Mouse (Mus musculus) limb, embryonic 11.5 days (tissue): ENCODE measurements around the gene Clec4g. TPM values are rescaled to one million over a fixed set of nuclear protein-coding genes. Genes with fewer than 3 reads are reported as not detected.

Experiments
- ATAC-seq: fragments of 200-750 bp; cut with Nextera tagmentation; 2 replicates; pipeline ENCODE4 v1.8.0; 2017; ENCODE audit warnings: low read depth; ENCODE audit not compliant: insufficient number of reproducible peaks, low FRiP score, low TSS enrichment
- DNase-seq: peaks from one replicate; pipeline ENCODE4 v3.0.0-alpha.2; 2015; ENCODE audit warnings: low spot score
- H3K27ac ChIP-seq: fragments of 300-500 bp; sonication (generic); replicated peaks from 2 replicates; pipeline ENCODE4 v1.5.1; 2014; ENCODE audit warnings: low read depth, mild to moderate bottlenecking, low read length
- H3K27me3 ChIP-seq: fragments of 300-500 bp; sonication (generic); 2 replicates; pipeline ENCODE4 v1.6.1; 2014; ENCODE audit warnings: mild to moderate bottlenecking, low read length, mixed read lengths; ENCODE audit not compliant: control insufficient read depth, insufficient read depth
- H3K36me3 ChIP-seq: fragments of 300-500 bp; sonication (generic); 2 replicates; pipeline ENCODE4 v1.6.1; 2014; ENCODE audit warnings: mild to moderate bottlenecking, low read length, moderate library complexity, mixed read lengths; ENCODE audit not compliant: control insufficient read depth, insufficient read depth
- H3K4me1 ChIP-seq: fragments of 300-500 bp; sonication (generic); 2 replicates; pipeline ENCODE4 v1.6.1; 2014; ENCODE audit warnings: low read length, mixed read lengths; ENCODE audit not compliant: control insufficient read depth, insufficient read depth
- H3K4me2 ChIP-seq: fragments of 300-500 bp; sonication (generic); 2 replicates; pipeline ENCODE4 v1.6.1; 2014; ENCODE audit warnings: low read depth, mild to moderate bottlenecking, moderate library complexity; ENCODE audit not compliant: severe bottlenecking
- H3K4me3 ChIP-seq: fragments of 300-500 bp; sonication (generic); 2 replicates; pipeline ENCODE4 v1.5.1; 2014; ENCODE audit warnings: low read depth, low read length
- H3K9ac ChIP-seq: fragments of 300-500 bp; sonication (generic); 2 replicates; pipeline ENCODE4 v1.6.1; 2014; ENCODE audit warnings: mild to moderate bottlenecking, low read length
- H3K9me3 ChIP-seq: fragments of 300-500 bp; sonication (generic); 2 replicates; pipeline ENCODE4 v1.6.1; 2016; ENCODE audit warnings: low read length; ENCODE audit not compliant: control insufficient read depth
- WGBS: fragments of 180-500 bp; shearing (Covaris S2); extraction: QIAGEN DNeasy Blood & Tissue Kit; methylation state at CpG from one replicate; pipeline ENCODE4 v1.1.7; 2014; 5-methylcytosine and 5-hydroxymethylcytosine counted together
- polyA plus RNA-seq: library from polyadenylated mRNA; unstranded; fragments of >200 nt; fragmentation: Nextera tagmentation; extraction: Ambion mirVana; gene quantifications from 2 replicates; pipeline ENCODE4 v1.2.1, GENCODE M21; 2014

Clec4g gene
- polyA plus RNA-seq, 1 experiment from 2014 or later: not detected

- WGBS: 65% methylated on average over 5 of the region's 5 CpGs
- H3K4me3 ChIP-seq: no peak overlapping the region
Measured at GRCm38 (mm10) chr8:3685422-3685821, 35.0 kb downstream of the Clec4g start.

GRCm38 (mm10) chr8:3684530-3684929, 35.9 kb downstream of the Clec4g start:
- DNase-seq (no peak), ATAC-seq (0 out of 2 replicates have a peak, but pooled peaks have one; percentile 33)
- H3K4me3 ChIP-seq: no peak overlapping the region
- no peak overlapping the region for H3K9ac ChIP-seq
- H3K27ac ChIP-seq: no peak overlapping the region
- peaks cover 3% of the 10 kb centered on the region; the same call in 1 of the 2 replicates for H3K9me3 ChIP-seq
- peaks cover 6% of the 10 kb centered on the region for H3K36me3 ChIP-seq
- no peak overlapping the region for H3K4me2 ChIP-seq
- no peaks in the 10 kb centered on the region for H3K27me3 ChIP-seq
- H3K4me1 ChIP-seq: no peaks in the 10 kb centered on the region

More at GRCm38 (mm10) chr8:3685422-3685821, 35.0 kb downstream of the Clec4g start:
- Histone ChIP-seq H3K4me1 (no peaks in the 10 kb centered on the region), H3K4me2 (no peak overlapping the region), H3K9ac (no peak overlapping the region), H3K36me3 (no peaks in the 10 kb centered on the region; the same call in 1 of the 2 replicates), H3K27me3 (no peaks in the 10 kb centered on the region), H3K9me3 (peaks cover 3% of the 10 kb centered on the region; the same call in 1 of the 2 replicates), H3K27ac (no peak overlapping the region)
- DNase-seq: no peak
- no peak for ATAC-seq

GRCm38 (mm10) chr8:3683408-3684176, 36.9 kb downstream of the Clec4g start:
- no peak for ATAC-seq
- Histone ChIP-seq H3K27me3 (no peaks in the 10 kb centered on the region), H3K4me2 (no peak overlapping the region), H3K27ac (no peak overlapping the region), H3K4me3 (no peak overlapping the region), H3K36me3 (peaks cover 13% of the 10 kb centered on the region), H3K9ac (no peak overlapping the region), H3K4me1 (no peaks in the 10 kb centered on the region), H3K9me3 (peaks cover 3% of the 10 kb centered on the region; the same call in 1 of the 2 replicates)
- WGBS: 81% methylated on average over 6 of the region's 6 CpGs
- no peak for DNase-seq

GRCm38 (mm10) chr8:3682435-3682834, 38.0 kb downstream of the Clec4g start:
- H3K36me3 ChIP-seq: peaks cover 13% of the 10 kb centered on the region
- no peak for ATAC-seq
- 0 out of 2 replicates have a peak, but pooled peaks cover 3% of the 10 kb centered on the region for H3K4me1 ChIP-seq
- H3K9me3 ChIP-seq: peaks cover 3% of the 10 kb centered on the region; the same call in 1 of the 2 replicates
- no peak overlapping the region for H3K4me2 ChIP-seq
- 86% methylated on average over 5 of the region's 5 CpGs for WGBS
- no peak overlapping the region for H3K27ac ChIP-seq
- no peak overlapping the region for H3K9ac ChIP-seq
- H3K4me3 ChIP-seq: no peak overlapping the region
- no peak for DNase-seq
- H3K27me3 ChIP-seq: no peaks in the 10 kb centered on the region

- no peak overlapping the region for H3K27ac ChIP-seq
- H3K36me3 ChIP-seq: peaks cover 13% of the 10 kb centered on the region
- 97% methylated on average over 5 of the region's 5 CpGs for WGBS
- H3K27me3 ChIP-seq: no peaks in the 10 kb centered on the region
- no peak overlapping the region for H3K9ac ChIP-seq
- no peaks in the 10 kb centered on the region; the same call in 1 of the 2 replicates for H3K9me3 ChIP-seq
- 0 out of 2 replicates have a peak, but pooled peaks cover 7% of the 10 kb centered on the region for H3K4me1 ChIP-seq
- ATAC-seq (no peak), DNase-seq (no peak)
- H3K4me2 ChIP-seq: no peak overlapping the region
- H3K4me3 ChIP-seq: no peak overlapping the region
Measured at GRCm38 (mm10) chr8:3679656-3680055, 40.8 kb downstream of the Clec4g start.

- Histone ChIP-seq H3K36me3 (peaks cover 13% of the 10 kb centered on the region), H3K9me3 (no peaks in the 10 kb centered on the region; the same call in 1 of the 2 replicates), H3K4me1 (0 out of 2 replicates have a peak, but pooled peaks cover 7% of the 10 kb centered on the region), H3K27ac (no peak overlapping the region), H3K27me3 (no peaks in the 10 kb centered on the region), H3K9ac (no peak overlapping the region), H3K4me3 (no peak overlapping the region), H3K4me2 (no peak overlapping the region)
- DNase-seq (no peak), ATAC-seq (no peak)
- 96% methylated on average over 23 of the region's 23 CpGs for WGBS
Measured at GRCm38 (mm10) chr8:3679236-3679635, 41.2 kb downstream of the Clec4g start.

- no peaks in the 10 kb centered on the region for H3K27me3 ChIP-seq
- no peaks in the 10 kb centered on the region; the same call in 1 of the 2 replicates for H3K9me3 ChIP-seq
- no peak overlapping the region for H3K27ac ChIP-seq
- H3K9ac ChIP-seq: no peak overlapping the region
- WGBS: 97% methylated on average over 22 of the region's 23 CpGs
- H3K36me3 ChIP-seq: peaks cover 13% of the 10 kb centered on the region
- DNase-seq (no peak), ATAC-seq (no peak)
- no peak overlapping the region for H3K4me2 ChIP-seq
- H3K4me1 ChIP-seq: 0 out of 2 replicates have a peak, but pooled peaks cover 7% of the 10 kb centered on the region
- H3K4me3 ChIP-seq: no peak overlapping the region
Measured at GRCm38 (mm10) chr8:3678831-3679230, 41.6 kb downstream of the Clec4g start.

- no peak; the same call in 1 of the 2 replicates for ATAC-seq
- DNase-seq: no peak
- Histone ChIP-seq H3K27ac (peak overlapping the region; percentile 81), H3K36me3 (peaks cover 13% of the 10 kb centered on the region), H3K9ac (peak overlapping the region; percentile 89), H3K4me3 (peak overlapping the region; percentile 79), H3K27me3 (no peaks in the 10 kb centered on the region), H3K4me1 (0 out of 2 replicates have a peak, but pooled peaks cover 7% of the 10 kb centered on the region), H3K9me3 (no peaks in the 10 kb centered on the region), H3K4me2 (peak overlapping the region; percentile 79)
- WGBS: 4% methylated on average over 15 of the region's 15 CpGs
Measured at GRCm38 (mm10) chr8:3676993-3677579, 43.4 kb downstream of the Clec4g start.
